Mouse (Mus musculus): ENCODE results near the gene Hhipl1. TPM values are rescaled to one million over a fixed set of nuclear protein-coding genes. Genes with fewer than 3 reads are reported as not detected.
A peak's percentile ranks its signal among the peaks of the same experiment; 100 is the strongest.

Hhipl1 gene
- polyA plus RNA-seq, 1 experiment from 2014 or later = 0.43 TPM

DNA sequence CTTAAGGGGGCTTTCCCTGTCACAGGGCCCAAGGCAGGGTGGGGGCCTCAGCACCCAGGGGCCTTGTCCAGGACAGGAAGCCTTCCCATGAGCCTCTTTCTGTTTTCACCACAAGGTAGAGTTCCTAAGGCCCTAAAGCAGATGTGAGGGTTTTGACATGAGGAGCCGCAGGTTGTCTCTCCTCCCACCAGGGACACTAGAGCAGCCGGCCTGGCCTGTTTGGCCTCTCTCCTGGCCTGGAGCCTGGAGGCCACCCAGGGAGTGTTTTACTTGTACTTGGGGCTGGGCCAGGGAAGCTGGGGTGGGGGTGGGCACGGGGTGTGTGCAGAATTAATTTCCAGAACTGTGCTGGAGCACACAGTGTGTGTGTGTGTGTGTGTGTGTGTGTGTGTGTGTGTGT lies 59.3 kb downstream of the Hhipl1 start:
- Histone ChIP-seq H3K36me3 (ENCODE audit: control insufficient read depth, insufficient read depth, low read length) (no peaks in the 10 kb centered on the region), H3K27me3 (replicated peaks; ENCODE audit: control insufficient read depth, insufficient read depth, low read length) (no peaks in the 10 kb centered on the region), H3K4me3 (ENCODE audit: low read length) (no peak overlapping the region), H3K9me3 (ENCODE audit: control insufficient read depth, low read length) (no peaks in the 10 kb centered on the region), H3K4me2 (ENCODE audit: low read depth, low read length) (no peak overlapping the region), H3K27ac (ENCODE audit: low read length) (peak overlapping the region; percentile 66; the same call in 1 of the 2 replicates), H3K4me1 (ENCODE audit: control insufficient read depth, insufficient read depth, low read length) (peaks cover 27% of the 10 kb centered on the region), H3K9ac (ENCODE audit: low read depth, low read length) (no peak overlapping the region)
- WGBS = 17% methylated on average over 3 of the region's 3 CpGs
- peak; percentile 55 for ATAC-seq

DNA sequence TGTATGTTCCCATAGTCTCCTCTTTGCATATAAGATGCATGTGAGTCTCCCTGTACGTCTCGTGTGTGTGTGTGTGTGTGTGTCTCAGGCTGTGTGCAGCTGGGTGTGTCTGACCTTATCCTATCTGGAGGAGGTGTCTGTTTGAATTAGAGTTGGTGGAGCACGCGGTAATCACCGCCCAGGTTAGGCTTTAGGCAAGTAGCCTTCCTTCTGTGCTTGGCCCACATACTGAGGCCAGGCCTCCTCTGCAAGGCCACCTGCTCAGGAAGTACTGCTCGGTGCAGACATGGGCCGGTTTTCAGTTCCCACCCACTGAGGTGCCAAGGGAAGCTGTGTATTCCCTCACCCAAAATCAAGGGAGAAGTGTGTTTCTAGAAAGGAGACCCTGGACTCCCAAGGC lies 59.8 kb downstream of the Hhipl1 start:
- Histone ChIP-seq H3K27ac (ENCODE audit: low read length) (no peak overlapping the region; the same call in 1 of the 2 replicates), H3K4me1 (ENCODE audit: control insufficient read depth, insufficient read depth, low read length) (peaks cover 32% of the 10 kb centered on the region), H3K4me2 (ENCODE audit: low read depth, low read length) (no peak overlapping the region), H3K36me3 (ENCODE audit: control insufficient read depth, insufficient read depth, low read length) (no peaks in the 10 kb centered on the region), H3K9ac (ENCODE audit: low read depth, low read length) (no peak overlapping the region), H3K4me3 (ENCODE audit: low read length) (no peak overlapping the region), H3K27me3 (replicated peaks; ENCODE audit: control insufficient read depth, insufficient read depth, low read length) (no peaks in the 10 kb centered on the region), H3K9me3 (ENCODE audit: control insufficient read depth, low read length) (no peaks in the 10 kb centered on the region)
- 0 out of 2 replicates have a peak, but pooled peaks have one; percentile 6 for ATAC-seq
- WGBS = 51% methylated on average over 7 of the region's 7 CpGs

DNA sequence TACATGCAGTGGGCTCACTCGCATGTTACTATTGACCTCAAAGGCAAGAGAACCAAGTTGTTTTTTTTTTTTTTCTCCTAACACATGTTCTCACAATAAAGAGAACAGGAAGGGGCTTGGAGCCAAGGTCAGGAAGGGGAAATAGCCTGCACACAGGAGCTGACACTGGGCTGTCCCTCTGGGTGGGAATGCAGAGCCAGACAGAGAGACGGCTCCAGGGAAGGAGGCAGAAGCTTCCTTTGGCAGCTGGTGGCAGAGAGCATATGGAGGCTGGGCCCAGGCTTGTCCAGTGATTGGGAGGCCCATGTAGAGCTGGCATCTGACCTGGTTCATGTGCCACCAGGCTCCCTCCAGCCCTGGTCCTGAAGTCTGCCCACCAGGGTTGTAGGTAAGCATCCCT lies 61.8 kb downstream of the Hhipl1 start:
- Histone ChIP-seq H3K9me3 (ENCODE audit: control insufficient read depth, low read length) (no peaks in the 10 kb centered on the region), H3K4me1 (ENCODE audit: control insufficient read depth, insufficient read depth, low read length) (peaks cover 35% of the 10 kb centered on the region)
- ATAC-seq = no peak

DNA sequence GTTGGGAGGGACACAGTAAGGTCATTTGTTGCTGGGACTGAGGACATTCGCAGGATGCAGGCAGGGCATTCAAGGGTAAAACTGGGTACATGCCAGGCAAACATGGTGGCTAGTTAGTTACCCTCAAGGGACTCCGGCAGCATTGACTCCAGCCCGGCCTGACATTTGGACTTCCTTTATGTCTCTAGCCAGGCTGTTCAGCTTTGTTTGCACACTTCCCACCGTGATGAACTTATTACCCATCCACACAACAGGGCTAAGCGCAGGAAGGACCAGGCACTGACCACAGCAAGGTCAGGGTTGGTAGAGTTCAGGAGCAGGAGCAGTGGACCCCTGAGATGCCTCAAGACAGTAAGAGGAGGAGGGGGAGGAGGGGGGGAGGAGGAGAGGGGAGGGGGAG lies 62.9 kb downstream of the Hhipl1 start:
- H3K4me2 ChIP-seq (ENCODE audit: low read depth, low read length) = no peak overlapping the region
- no peaks in the 10 kb centered on the region for H3K27me3 ChIP-seq (replicated peaks; ENCODE audit: control insufficient read depth, insufficient read depth, low read length)
- no peak for ATAC-seq
- H3K27ac ChIP-seq (ENCODE audit: low read length) = no peak overlapping the region
- no peak overlapping the region for H3K9ac ChIP-seq (ENCODE audit: low read depth, low read length)
- H3K4me1 ChIP-seq (ENCODE audit: control insufficient read depth, insufficient read depth, low read length) = peaks cover 37% of the 10 kb centered on the region
- 50% methylated on average over 5 of the region's 5 CpGs for WGBS
- H3K4me3 ChIP-seq (ENCODE audit: low read length) = no peak overlapping the region
- H3K9me3 ChIP-seq (ENCODE audit: control insufficient read depth, low read length) = no peaks in the 10 kb centered on the region
- H3K36me3 ChIP-seq (ENCODE audit: control insufficient read depth, insufficient read depth, low read length) = no peaks in the 10 kb centered on the region

More for the DNA sequence above, 61.8 kb downstream of the Hhipl1 start:
- Histone ChIP-seq H3K9ac (ENCODE audit: low read depth, low read length) (no peak overlapping the region), H3K4me2 (ENCODE audit: low read depth, low read length) (no peak overlapping the region), H3K36me3 (ENCODE audit: control insufficient read depth, insufficient read depth, low read length) (no peaks in the 10 kb centered on the region), H3K27me3 (replicated peaks; ENCODE audit: control insufficient read depth, insufficient read depth, low read length) (no peaks in the 10 kb centered on the region), H3K27ac (ENCODE audit: low read length) (no peak overlapping the region), H3K4me3 (ENCODE audit: low read length) (no peak overlapping the region)
- WGBS = 80% methylated on average over 2 of the region's 2 CpGs

DNA sequence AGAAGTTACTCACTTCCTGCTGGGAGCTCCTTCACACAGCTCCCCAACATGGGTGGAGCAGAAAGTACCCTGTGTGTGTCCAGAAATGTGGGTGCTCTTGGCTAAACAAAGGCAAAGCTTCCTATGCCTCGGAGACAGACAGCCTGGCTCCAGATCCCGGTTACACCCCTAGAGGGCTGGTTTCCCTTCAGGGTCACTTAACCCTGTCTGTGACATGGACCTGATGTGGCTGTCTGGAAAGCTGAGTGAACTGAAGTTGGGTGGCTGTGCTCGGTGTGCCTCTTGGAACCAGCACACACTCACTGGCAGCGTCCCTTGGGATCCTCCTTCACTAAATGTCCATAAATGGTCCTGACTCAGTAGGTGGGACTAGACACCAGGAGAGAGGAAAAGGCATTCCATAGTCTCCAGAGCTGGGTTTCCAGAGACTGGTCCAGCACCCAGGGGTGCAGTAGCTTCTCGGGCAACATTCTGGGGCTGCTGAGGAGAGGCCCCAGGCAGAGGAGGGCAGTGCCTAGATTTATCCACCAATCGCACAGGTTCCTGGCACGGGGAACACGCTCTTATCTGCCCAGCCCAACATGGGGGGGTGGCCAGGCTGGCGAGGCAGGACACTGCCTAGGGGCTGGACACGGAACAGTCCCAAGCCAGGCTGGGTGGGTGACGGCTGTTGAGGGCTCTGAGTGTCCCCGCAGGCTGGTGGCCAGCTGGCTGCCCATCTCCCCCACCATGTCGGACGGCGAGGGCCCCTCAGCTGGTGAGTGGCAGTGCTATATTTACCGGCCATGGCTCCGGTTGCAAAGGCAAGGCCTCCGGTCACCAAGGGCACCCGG lies 64.7 kb downstream of the Hhipl1 start, which contains the start of gene Eml1:
Gene Eml1, plus strand, starts transcription at position 362 of the 833 bp plus-strand sequence.
- WGBS = 61% methylated on average over 19 of the region's 19 CpGs
- ATAC-seq = peak; percentile 54
- peak within 1 kb of the TSS; percentile 20 for H3K4me3 ChIP-seq (ENCODE audit: low read length)
- H3K4me1 ChIP-seq (ENCODE audit: control insufficient read depth, insufficient read depth, low read length) = peaks cover 36% of the 10 kb centered on the region
- H3K9me3 ChIP-seq (ENCODE audit: control insufficient read depth, low read length) = no peaks in the 10 kb centered on the region
- H3K9ac ChIP-seq (ENCODE audit: low read depth, low read length) = peak within 1 kb of the TSS; percentile 43; the same call in 1 of the 2 replicates
- H3K27me3 ChIP-seq (replicated peaks; ENCODE audit: control insufficient read depth, insufficient read depth, low read length) = no peaks in the 10 kb centered on the region
- H3K36me3 ChIP-seq (ENCODE audit: control insufficient read depth, insufficient read depth, low read length) = no peaks in the 10 kb centered on the region
- H3K4me2 ChIP-seq (ENCODE audit: low read depth, low read length) = peak within 1 kb of the TSS; percentile 13; the same call in 1 of the 2 replicates
- peak within 1 kb of the TSS; percentile 73 for H3K27ac ChIP-seq (ENCODE audit: low read length)

DNA sequence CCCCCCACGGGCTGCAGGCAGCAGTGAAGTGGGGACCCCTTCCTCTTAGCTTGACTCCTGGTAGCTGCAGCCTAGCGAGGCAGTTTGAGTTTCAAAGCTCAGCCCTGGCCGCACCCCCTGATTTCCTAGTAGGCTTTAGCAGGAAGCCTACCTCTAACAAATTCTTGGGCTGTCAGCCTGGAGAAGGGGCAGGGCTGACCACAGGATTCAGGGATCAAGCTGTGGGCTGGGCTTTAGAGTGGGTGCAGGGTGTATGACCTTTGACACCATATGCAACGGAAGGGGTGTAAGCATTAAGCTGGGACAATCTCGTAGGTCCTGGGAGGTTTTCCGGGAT lies 65.3 kb downstream of the Hhipl1 start:
- Histone ChIP-seq H3K27me3 (replicated peaks; ENCODE audit: control insufficient read depth, insufficient read depth, low read length) (no peaks in the 10 kb centered on the region), H3K4me1 (ENCODE audit: control insufficient read depth, insufficient read depth, low read length) (peaks cover 30% of the 10 kb centered on the region), H3K4me2 (ENCODE audit: low read depth, low read length) (peak overlapping the region; percentile 13; the same call in 1 of the 2 replicates), H3K36me3 (ENCODE audit: control insufficient read depth, insufficient read depth, low read length) (no peaks in the 10 kb centered on the region), H3K9me3 (ENCODE audit: control insufficient read depth, low read length) (no peaks in the 10 kb centered on the region), H3K9ac (ENCODE audit: low read depth, low read length) (peak overlapping the region; percentile 43; the same call in 1 of the 2 replicates), H3K4me3 (ENCODE audit: low read length) (peak overlapping the region; percentile 20), H3K27ac (ENCODE audit: low read length) (peak overlapping the region; percentile 73)
- 63% methylated on average over 6 of the region's 6 CpGs for WGBS
- ATAC-seq = no peak

DNA sequence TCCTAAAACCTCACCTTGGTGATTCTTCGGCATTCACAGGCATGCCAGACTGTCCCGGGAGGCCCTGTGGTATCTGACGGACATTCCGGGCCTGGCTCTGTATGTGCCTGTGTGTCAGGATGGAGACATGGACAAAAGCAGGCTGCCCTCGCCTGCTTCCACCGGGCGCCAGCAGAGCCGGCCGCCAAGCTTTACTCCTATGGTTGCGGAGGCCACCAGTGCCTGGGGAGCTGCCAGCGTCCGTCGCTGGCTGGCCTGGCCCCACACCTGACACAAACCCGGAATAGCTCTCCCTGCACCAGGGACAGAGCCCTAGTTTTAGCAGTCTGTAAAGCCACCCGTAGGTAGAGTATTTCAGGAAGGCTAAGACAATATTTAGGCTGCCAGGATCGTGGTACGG lies 66.2 kb downstream of the Hhipl1 start:
- no peak for ATAC-seq
- peaks cover 30% of the 10 kb centered on the region for H3K4me1 ChIP-seq (ENCODE audit: control insufficient read depth, insufficient read depth, low read length)
- no peak overlapping the region; the same call in 1 of the 2 replicates for H3K4me2 ChIP-seq (ENCODE audit: low read depth, low read length)
- no peaks in the 10 kb centered on the region for H3K36me3 ChIP-seq (ENCODE audit: control insufficient read depth, insufficient read depth, low read length)
- H3K27ac ChIP-seq (ENCODE audit: low read length) = peak overlapping the region; percentile 70
- 82% methylated on average over 17 of the region's 17 CpGs for WGBS
- peak overlapping the region; percentile 30; the same call in 1 of the 2 replicates for H3K9ac ChIP-seq (ENCODE audit: low read depth, low read length)
- no peaks in the 10 kb centered on the region for H3K27me3 ChIP-seq (replicated peaks; ENCODE audit: control insufficient read depth, insufficient read depth, low read length)
- H3K4me3 ChIP-seq (ENCODE audit: low read length) = no peak overlapping the region
- H3K9me3 ChIP-seq (ENCODE audit: control insufficient read depth, low read length) = no peaks in the 10 kb centered on the region

DNA sequence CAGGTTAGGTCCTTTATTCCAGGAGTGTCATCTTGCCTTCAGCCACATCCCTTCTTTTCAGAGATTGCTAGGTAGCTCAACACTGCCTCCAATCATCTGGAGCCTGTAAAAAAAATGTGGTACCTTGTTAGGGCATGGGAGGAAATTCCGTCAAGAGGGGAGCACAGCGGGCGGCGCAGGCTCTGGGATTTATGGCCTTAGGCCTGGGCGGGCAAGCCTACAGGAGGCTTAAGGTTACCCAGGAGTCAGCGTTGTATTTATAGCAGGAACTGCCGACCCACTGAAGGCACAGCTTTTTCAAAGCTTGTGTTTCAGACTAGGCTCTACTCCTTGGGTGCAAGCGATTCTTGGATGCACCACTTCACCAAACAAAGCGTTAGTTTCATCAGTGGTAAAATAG lies 67.5 kb downstream of the Hhipl1 start:
- H3K4me1 ChIP-seq (ENCODE audit: control insufficient read depth, insufficient read depth, low read length) = peaks cover 30% of the 10 kb centered on the region
- no peak overlapping the region for H3K4me2 ChIP-seq (ENCODE audit: low read depth, low read length)
- H3K36me3 ChIP-seq (ENCODE audit: control insufficient read depth, insufficient read depth, low read length) = no peaks in the 10 kb centered on the region
- no peak overlapping the region for H3K9ac ChIP-seq (ENCODE audit: low read depth, low read length)
- ATAC-seq = no peak
- no peaks in the 10 kb centered on the region for H3K27me3 ChIP-seq (replicated peaks; ENCODE audit: control insufficient read depth, insufficient read depth, low read length)
- H3K9me3 ChIP-seq (ENCODE audit: control insufficient read depth, low read length) = no peaks in the 10 kb centered on the region
- WGBS = 41% methylated on average over 9 of the region's 9 CpGs
- H3K4me3 ChIP-seq (ENCODE audit: low read length) = no peak overlapping the region
- H3K27ac ChIP-seq (ENCODE audit: low read length) = peak overlapping the region; percentile 70; the same call in 1 of the 2 replicates

DNA sequence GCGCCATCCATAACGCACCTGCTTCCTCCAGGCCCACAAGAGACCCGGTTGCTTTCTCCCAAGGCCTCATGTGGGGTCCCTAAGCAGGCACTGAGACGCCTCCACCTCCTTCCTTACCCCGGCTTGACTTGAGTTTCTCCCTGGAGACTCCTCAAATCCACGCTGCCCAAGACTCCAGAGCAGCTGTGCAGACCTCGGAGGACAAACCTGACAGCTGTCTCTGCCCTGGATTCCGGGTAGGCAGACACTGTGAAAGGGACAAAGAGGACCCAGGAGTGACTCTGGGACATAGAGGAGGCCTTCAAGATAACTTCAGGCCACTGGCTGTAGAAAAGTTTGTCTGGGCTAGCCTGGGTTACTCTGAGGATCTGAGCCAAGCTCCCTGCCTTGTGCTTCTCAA lies 68.6 kb downstream of the Hhipl1 start:
- H3K27ac ChIP-seq (ENCODE audit: low read length) = no peak overlapping the region

More for the DNA sequence above, 68.6 kb downstream of the Hhipl1 start:
- ATAC-seq = no peak
- Histone ChIP-seq H3K4me3 (ENCODE audit: low read length) (no peak overlapping the region), H3K4me2 (ENCODE audit: low read depth, low read length) (no peak overlapping the region), H3K27me3 (replicated peaks; ENCODE audit: control insufficient read depth, insufficient read depth, low read length) (no peaks in the 10 kb centered on the region), H3K9ac (ENCODE audit: low read depth, low read length) (no peak overlapping the region), H3K9me3 (ENCODE audit: control insufficient read depth, low read length) (no peaks in the 10 kb centered on the region), H3K4me1 (ENCODE audit: control insufficient read depth, insufficient read depth, low read length) (peaks cover 27% of the 10 kb centered on the region), H3K36me3 (ENCODE audit: control insufficient read depth, insufficient read depth, low read length) (no peaks in the 10 kb centered on the region)
- WGBS = 87% methylated on average over 8 of the region's 8 CpGs

Data from intestine, embryonic 16.5 days (tissue).